Mouse (Mus musculus) bone marrow macrophage, adult 2 months (primary cell): ENCODE data around the gene Cadps2. TPM values are rescaled to one million over a fixed set of nuclear protein-coding genes. Genes with fewer than 3 reads are reported as not detected.

ENCODE experiments used
- H3K27ac ChIP-seq: 2 replicates; pipeline ENCODE4 v1.5.1; 2012; ENCODE audit warnings: low read depth, low read length; ENCODE audit not compliant: insufficient read depth
- H3K4me1 ChIP-seq: 2 replicates; pipeline ENCODE4 v1.6.1; 2012; ENCODE audit warnings: low read length; ENCODE audit not compliant: control insufficient read depth, insufficient read depth
- H3K4me3 ChIP-seq: 2 replicates; pipeline ENCODE4 v1.5.1; 2012; ENCODE audit warnings: mild to moderate bottlenecking, low read length, moderate library complexity; ENCODE audit not compliant: insufficient read depth
- CTCF ChIP-seq: IDR thresholded peaks from 2 replicates; pipeline ENCODE4 v1.5.1; 2012; ENCODE audit warnings: low read depth, mild to moderate bottlenecking, low read length, moderate library complexity
- POLR2A ChIP-seq: IDR thresholded peaks from 2 replicates; pipeline ENCODE4 v1.6.1; 2012; ENCODE audit warnings: mild to moderate bottlenecking, low read depth, low read length, borderline replicate concordance
- polyA plus RNA-seq: library from polyadenylated mRNA; stranded (reverse); fragments of >200 nt; gene quantifications from 2 replicates; pipeline ENCODE4 v1.2.4, GENCODE M21; 2012; ENCODE audit not compliant: missing spikeins, insufficient read depth, insufficient read length

Cadps2 gene
- not detected in 2 replicates for polyA plus RNA-seq

DNA sequence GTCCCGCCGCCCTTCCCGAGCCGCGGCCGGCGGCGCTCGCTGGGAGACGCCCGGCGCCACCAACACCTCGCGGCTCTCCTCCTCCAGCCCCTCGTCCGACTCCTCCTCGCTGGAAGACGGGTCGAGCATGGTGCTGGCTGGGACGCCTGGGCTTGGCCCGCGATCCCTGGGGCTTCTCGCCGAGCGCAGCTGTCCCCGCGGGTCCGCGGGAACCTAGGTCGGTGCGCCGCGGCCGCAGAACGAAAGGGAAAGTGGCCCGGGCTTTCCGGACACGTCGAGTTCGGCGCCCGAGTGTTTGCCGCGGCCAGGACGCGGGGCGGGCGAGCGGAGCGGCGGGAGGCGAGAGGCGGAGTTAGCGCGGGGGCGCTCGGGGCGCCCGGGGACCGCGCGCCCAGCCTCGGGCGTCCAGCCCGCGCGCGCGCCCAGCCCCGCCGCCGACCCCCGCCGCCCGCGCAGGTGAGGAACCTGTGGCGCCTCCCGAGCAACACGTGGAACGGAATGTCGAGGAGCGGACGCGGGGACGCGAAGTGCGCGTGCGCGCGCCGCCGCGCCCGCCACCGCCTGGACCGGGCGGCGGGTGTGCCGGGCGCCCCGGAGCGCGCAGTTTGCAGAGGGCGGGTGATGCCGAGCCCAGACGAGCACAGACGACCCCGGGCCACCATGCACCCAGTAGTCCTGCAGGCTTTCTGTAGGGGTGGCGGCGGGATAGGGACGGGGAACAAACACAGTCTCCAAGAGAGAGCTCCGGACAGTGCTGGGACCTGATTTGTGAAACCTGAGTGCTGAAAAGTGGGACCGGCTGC, at the start of gene Cadps2:
Cadps2 (minus strand) TSS at position 413 of the 803 bp plus-strand sequence.
- H3K4me3 ChIP-seq, result peak within 1 kb of the TSS; percentile 64
- TF ChIP-seq CTCF (no peak), POLR2A (no peak)
- H3K4me1 ChIP-seq, result no peaks in the 10 kb centered on the region
- no peak within 1 kb of the TSS for H3K27ac ChIP-seq

DNA sequence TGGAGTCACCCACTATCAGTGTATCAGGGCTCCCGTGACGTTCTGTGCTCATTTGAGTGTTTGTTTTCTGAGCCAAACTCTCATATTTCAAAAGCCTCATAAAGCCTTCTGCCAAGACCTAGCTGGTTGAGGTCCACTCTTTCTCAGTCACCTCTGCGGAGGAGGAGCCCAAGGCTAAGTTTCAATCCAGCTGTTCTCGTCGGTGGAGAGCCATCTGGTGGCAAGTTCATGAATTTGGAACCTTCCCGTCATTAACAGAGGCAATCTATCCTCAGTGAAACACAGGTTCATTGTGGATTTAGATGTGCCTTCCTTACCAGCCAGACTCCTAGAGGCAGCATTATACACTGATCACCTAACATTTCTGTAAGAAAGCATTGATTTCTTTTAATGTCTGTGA, 47.2 kb upstream of the Cadps2 start:
- H3K4me3 ChIP-seq, result no peak overlapping the region
- H3K27ac ChIP-seq, result no peak overlapping the region
- no peaks in the 10 kb centered on the region for H3K4me1 ChIP-seq
- TF ChIP-seq POLR2A (no peak), CTCF (no peak)

DNA sequence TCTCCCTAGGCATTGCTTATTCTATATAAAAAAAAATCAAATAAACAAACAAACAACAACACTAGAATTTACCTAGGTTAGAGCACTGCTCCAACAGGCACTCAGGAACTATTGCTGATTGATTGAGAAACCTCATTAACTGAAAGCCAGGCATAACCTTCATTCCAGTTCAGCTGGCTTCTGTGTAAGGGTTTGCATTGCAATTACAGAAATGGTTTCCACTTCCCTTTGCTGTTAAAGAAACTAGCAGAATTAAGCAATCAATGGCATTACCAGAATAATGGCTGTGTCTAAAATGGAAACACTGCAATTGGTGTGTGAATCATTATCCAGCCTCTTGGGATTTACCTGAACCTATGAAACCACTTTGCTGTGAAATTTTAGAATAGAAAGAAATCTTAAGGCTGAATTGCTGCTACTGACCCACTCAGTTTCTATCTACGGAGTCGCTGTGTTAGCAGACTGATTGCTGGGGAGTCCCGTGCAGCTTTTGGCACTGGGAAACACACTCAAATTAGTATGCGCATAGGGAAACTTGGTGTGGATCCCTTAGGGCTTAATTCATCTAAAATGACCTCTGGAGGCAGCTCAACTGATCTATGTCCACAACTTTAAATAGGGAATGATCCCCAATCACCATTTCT, 37.7 kb upstream of the Cadps2 start:
- TF ChIP-seq CTCF (no peak), POLR2A (no peak)
- Histone ChIP-seq H3K4me3 (no peak overlapping the region), H3K4me1 (no peaks in the 10 kb centered on the region), H3K27ac (no peak overlapping the region)

DNA sequence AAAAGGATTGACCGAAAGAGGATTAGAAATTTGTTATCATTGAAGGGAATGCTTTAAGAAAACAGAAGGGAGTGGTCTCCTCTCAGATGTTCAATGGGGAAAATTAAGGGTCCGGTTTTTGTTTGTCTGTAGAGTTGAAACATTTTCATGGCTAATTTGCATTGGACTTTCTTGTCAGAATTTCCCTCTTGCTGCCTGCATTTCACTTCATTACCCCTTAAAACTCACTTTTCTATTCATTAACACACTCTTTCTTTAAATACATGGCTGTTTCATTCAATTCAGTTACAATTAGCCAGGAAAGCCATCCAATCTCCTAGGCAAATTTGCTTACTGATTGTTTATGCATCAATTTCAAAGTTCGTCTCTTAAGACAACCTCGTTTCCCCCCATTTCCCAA, 37.1 kb upstream of the Cadps2 start:
- H3K4me1 ChIP-seq, result no peaks in the 10 kb centered on the region
- TF ChIP-seq CTCF (no peak), POLR2A (no peak)
- no peak overlapping the region for H3K27ac ChIP-seq
- no peak overlapping the region for H3K4me3 ChIP-seq

DNA sequence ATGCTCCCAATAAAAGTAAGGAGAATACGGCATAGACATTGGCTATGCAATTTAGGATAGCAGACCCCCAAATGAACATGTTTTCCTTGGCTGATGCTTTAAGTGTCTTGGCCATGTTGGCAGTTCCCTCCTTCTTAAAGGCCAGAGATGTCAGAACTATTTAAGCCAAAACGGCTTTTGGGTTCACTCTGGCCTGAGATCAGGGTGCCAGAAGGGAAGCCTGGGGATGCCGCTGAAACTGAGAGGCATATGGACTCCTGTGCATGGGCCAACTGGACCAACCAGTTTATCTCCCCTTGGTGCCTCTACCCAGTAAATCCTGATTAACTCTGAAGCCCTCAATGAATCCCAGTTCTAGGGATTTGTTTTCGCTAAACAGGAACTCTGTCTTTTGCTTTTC, 34.6 kb upstream of the Cadps2 start:
- H3K27ac ChIP-seq, result no peak overlapping the region
- TF ChIP-seq POLR2A (no peak), CTCF (no peak)

DNA sequence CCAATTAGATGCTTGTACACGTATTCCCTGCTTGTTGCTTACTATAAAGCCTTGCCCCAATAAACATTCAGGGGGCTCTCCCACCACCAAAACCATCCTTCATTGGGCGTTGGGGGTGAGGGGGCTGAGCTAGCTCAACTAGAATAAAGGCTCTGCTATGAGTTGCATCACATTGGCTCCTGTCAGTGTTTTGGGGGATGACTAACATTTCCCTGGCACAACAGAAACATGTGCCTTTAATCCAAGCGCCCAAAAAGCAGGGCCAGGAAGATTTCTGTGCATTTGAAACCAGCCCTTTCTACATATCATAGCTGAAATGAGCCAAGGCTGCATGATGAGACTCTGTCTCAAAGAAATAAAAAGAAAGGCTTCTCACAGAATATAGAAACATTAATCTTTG, 34.0 kb upstream of the Cadps2 start:
- no peak for TF ChIP-seq CTCF
- no peak for TF ChIP-seq POLR2A
- Histone ChIP-seq H3K4me3 (no peak overlapping the region), H3K27ac (no peak overlapping the region), H3K4me1 (no peaks in the 10 kb centered on the region)

More for the DNA sequence above, 34.6 kb upstream of the Cadps2 start:
- H3K4me3 ChIP-seq, result no peak overlapping the region
- no peaks in the 10 kb centered on the region for H3K4me1 ChIP-seq

DNA sequence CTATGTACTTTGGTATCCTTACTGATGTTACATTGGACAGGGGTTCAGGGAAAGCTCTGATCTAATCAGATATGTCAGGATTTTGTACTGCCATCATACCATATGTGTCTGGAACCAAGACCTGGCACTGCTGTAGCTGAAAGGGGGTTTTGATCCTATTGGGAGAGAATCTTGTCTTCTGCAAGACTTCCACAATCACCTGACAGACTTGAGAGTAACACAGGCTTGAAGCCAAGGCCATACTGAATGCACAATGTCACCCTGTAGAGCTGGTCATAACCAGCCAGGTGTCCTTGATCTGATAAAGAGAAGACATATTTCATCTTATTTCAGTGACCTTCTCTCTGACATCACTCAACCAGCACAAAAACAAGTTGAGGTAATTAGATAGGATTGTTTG, 30.8 kb upstream of the Cadps2 start:
- no peak for TF ChIP-seq POLR2A
- TF ChIP-seq CTCF, result no peak
- Histone ChIP-seq H3K4me3 (no peak overlapping the region), H3K4me1 (no peaks in the 10 kb centered on the region), H3K27ac (no peak overlapping the region)

DNA sequence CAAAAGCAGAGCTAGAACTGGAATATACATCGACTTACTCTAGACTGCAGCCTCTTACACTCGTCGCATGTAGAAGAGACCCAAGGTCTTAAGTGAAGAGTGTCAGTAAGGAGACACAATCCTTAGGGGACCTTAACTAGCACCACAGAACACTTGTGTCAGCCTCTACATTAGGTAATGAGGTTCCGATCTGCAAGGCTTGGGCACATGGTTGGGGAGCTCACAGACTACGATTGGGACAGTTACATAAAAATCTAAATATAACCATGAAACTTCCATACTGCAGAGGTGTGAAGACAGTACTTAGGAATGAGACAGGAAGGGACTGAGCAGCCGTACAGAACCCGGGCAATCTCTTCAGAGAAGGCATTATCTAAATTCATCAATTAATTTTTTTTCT, 27.1 kb upstream of the Cadps2 start:
- Histone ChIP-seq H3K27ac (no peak overlapping the region), H3K4me1 (no peaks in the 10 kb centered on the region), H3K4me3 (no peak overlapping the region)
- no peak for TF ChIP-seq CTCF
- TF ChIP-seq POLR2A, result no peak

DNA sequence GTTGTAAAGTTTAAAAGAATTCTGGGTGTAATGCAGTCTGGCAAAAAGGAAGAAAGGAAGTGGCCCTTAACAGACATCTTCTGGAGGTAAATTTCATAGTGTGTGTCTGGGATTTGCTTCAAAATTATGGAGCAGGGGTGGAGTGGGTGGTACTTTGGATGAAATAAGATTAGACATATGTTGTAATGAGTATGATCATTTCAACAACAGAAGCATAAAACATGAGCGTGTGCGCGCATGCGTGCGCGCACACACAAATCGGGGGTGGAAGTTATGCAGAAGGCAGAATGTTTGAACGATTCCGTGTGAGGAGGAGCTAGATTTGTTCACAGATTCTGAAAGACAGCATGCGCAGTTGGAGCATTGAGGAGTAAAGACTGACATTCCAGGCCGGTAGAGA, 14.2 kb upstream of the Cadps2 start:
- TF ChIP-seq CTCF (no peak), POLR2A (no peak)
- no peaks in the 10 kb centered on the region for H3K4me1 ChIP-seq
- no peak overlapping the region for H3K4me3 ChIP-seq
- H3K27ac ChIP-seq, result no peak overlapping the region

DNA sequence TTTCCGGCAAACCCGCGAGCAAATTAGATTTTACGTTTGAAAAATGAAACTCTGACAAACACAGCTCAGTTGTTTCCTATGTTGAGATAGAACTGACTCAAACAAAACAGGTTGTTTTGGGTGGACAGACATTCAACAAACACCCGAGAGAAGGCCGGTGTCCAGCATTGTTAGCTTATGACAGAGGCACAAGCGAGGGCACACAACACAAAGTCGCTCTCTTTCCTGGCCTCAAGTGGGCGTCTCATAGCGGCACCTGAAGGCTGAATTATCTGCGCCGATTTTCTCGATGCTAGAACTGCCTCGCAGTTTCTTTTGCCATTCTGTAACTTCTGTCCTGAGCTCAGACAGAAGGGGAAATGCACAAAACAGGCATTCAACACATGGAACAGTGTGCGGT, 780 bp upstream of the Cadps2 start:
- Histone ChIP-seq H3K4me3 (peak overlapping the region; percentile 64), H3K27ac (no peak overlapping the region), H3K4me1 (no peaks in the 10 kb centered on the region)
- TF ChIP-seq CTCF (no peak), POLR2A (no peak)
